Mouse (Mus musculus): ENCODE results near the gene Xxylt1.

DNA sequence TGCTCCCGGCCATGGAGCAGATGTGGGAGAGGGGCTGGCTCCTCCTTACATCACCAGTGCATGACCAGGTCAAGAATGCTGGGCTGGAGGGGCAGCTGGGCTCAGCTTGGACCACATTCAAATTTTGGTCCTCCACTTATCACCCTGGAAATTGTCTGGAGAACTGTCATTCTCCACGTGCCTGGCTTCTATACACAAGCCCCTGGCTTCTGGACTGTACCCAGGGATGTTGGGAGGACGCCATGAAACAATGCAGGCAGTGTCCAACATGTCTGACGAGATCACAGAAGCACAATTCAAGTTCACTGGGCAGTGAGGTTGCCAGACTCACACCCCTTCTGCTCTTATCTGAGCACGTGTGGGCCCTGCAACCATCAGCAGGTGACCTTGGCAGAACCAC lies 114.5 kb downstream of the Xxylt1 start:
- TF ChIP-seq CTCF (IDR thresholded peaks at IDR 0.05; ENCODE audit: extremely low read depth, insufficient read depth, low read length) (no peak), POLR2A (IDR thresholded peaks at IDR 0.05; ENCODE audit: extremely low read depth, insufficient read depth, low read length) (no peak)
